Mouse (Mus musculus): ENCODE data around the gene Coq10a. TPM values are rescaled to one million over a fixed set of nuclear protein-coding genes. Genes with fewer than 3 reads are reported as not detected.

Coq10a gene
- polyA plus RNA-seq, 1 experiment, result 22.9 TPM

- WGBS, result 73% methylated on average over 5 of the region's 5 CpGs
- H3K4me3 ChIP-seq (replicated peaks; ENCODE audit: control insufficient read depth, low read depth, low read length), result no peak overlapping the region
- peaks cover 1% of the 10 kb centered on the region; the same call in 1 of the 2 replicates for H3K4me1 ChIP-seq (ENCODE audit: control insufficient read depth, insufficient read depth, low read length)
- no peak overlapping the region for H3K27ac ChIP-seq (ENCODE audit: control insufficient read depth, insufficient read depth, low read depth, low read length, poor library complexity)
- TF ChIP-seq CTCF (IDR thresholded peaks at IDR 0.05; ENCODE audit: control insufficient read depth, insufficient read depth, low read length) (no peak), POLR2A (IDR thresholded peaks at IDR 0.05; ENCODE audit: borderline replicate concordance, control insufficient read depth, low read depth, low read length) (no peak)
These were observed 11.8 kb upstream of the Coq10a start for GRCm38 (mm10) chr10:128380565-128380964.

- peaks cover 1% of the 10 kb centered on the region; the same call in 1 of the 2 replicates for H3K4me1 ChIP-seq (ENCODE audit: control insufficient read depth, insufficient read depth, low read length)
- H3K4me3 ChIP-seq (replicated peaks; ENCODE audit: control insufficient read depth, low read depth, low read length), result no peak overlapping the region
- TF ChIP-seq CTCF (IDR thresholded peaks at IDR 0.05; ENCODE audit: control insufficient read depth, insufficient read depth, low read length), result no peak
- TF ChIP-seq POLR2A (IDR thresholded peaks at IDR 0.05; ENCODE audit: borderline replicate concordance, control insufficient read depth, low read depth, low read length), result no peak
- 85% methylated on average over 7 of the region's 7 CpGs for WGBS
- H3K27ac ChIP-seq (ENCODE audit: control insufficient read depth, insufficient read depth, low read depth, low read length, poor library complexity), result no peak overlapping the region
These were observed 10.5 kb upstream of the Coq10a start for GRCm38 (mm10) chr10:128379260-128379659.

- Histone ChIP-seq H3K4me1 (ENCODE audit: control insufficient read depth, insufficient read depth, low read length) (peaks cover 1% of the 10 kb centered on the region; the same call in 1 of the 2 replicates), H3K27ac (ENCODE audit: control insufficient read depth, insufficient read depth, low read depth, low read length, poor library complexity) (no peak overlapping the region), H3K4me3 (replicated peaks; ENCODE audit: control insufficient read depth, low read depth, low read length) (no peak overlapping the region)
- TF ChIP-seq CTCF (IDR thresholded peaks at IDR 0.05; ENCODE audit: control insufficient read depth, insufficient read depth, low read length), result no peak
- TF ChIP-seq POLR2A (IDR thresholded peaks at IDR 0.05; ENCODE audit: borderline replicate concordance, control insufficient read depth, low read depth, low read length), result no peak
- WGBS, result 71% methylated on average over 3 of the region's 3 CpGs
These were observed 9.7 kb upstream of the Coq10a start for GRCm38 (mm10) chr10:128378462-128378861.

GRCm38 (mm10) chr10:128377940-128378448 is 9.2 kb upstream of the Coq10a start:
- no peak overlapping the region for H3K4me3 ChIP-seq (replicated peaks; ENCODE audit: control insufficient read depth, low read depth, low read length)
- H3K4me1 ChIP-seq (ENCODE audit: control insufficient read depth, insufficient read depth, low read length), result peaks cover 1% of the 10 kb centered on the region; the same call in 1 of the 2 replicates
- WGBS, result 72% methylated on average over 14 of the region's 14 CpGs
- no peak overlapping the region for H3K27ac ChIP-seq (ENCODE audit: control insufficient read depth, insufficient read depth, low read depth, low read length, poor library complexity)
- TF ChIP-seq POLR2A (IDR thresholded peaks at IDR 0.05; ENCODE audit: borderline replicate concordance, control insufficient read depth, low read depth, low read length) (no peak), CTCF (IDR thresholded peaks at IDR 0.05; ENCODE audit: control insufficient read depth, insufficient read depth, low read length) (no peak)

GRCm38 (mm10) chr10:128377222-128377939 is 8.6 kb upstream of the Coq10a start:
- TF ChIP-seq CTCF (IDR thresholded peaks at IDR 0.05; ENCODE audit: control insufficient read depth, insufficient read depth, low read length) (no peak), POLR2A (IDR thresholded peaks at IDR 0.05; ENCODE audit: borderline replicate concordance, control insufficient read depth, low read depth, low read length) (0 out of 2 replicates have a peak, but pooled peaks have one; percentile 37)
- H3K27ac ChIP-seq (ENCODE audit: control insufficient read depth, insufficient read depth, low read depth, low read length, poor library complexity), result peak overlapping the region; percentile 98
- peak overlapping the region; percentile 84 for H3K4me3 ChIP-seq (replicated peaks; ENCODE audit: control insufficient read depth, low read depth, low read length)
- under 1% methylated on average over 47 of the region's 47 CpGs for WGBS
- H3K4me1 ChIP-seq (ENCODE audit: control insufficient read depth, insufficient read depth, low read length), result peaks cover 1% of the 10 kb centered on the region; the same call in 1 of the 2 replicates

GRCm38 (mm10) chr10:128376455-128377211 is 7.8 kb upstream of the Coq10a start, which contains the start of gene Ankrd52:
TSS of gene Ankrd52 (plus strand) at chr10:128377115.
- Histone ChIP-seq H3K4me1 (ENCODE audit: control insufficient read depth, insufficient read depth, low read length) (peaks cover 1% of the 10 kb centered on the region; the same call in 1 of the 2 replicates), H3K27ac (ENCODE audit: control insufficient read depth, insufficient read depth, low read depth, low read length, poor library complexity) (peak within 1 kb of the TSS; percentile 98), H3K4me3 (replicated peaks; ENCODE audit: control insufficient read depth, low read depth, low read length) (peak within 1 kb of the TSS; percentile 84)
- TF ChIP-seq POLR2A (IDR thresholded peaks at IDR 0.05; ENCODE audit: borderline replicate concordance, control insufficient read depth, low read depth, low read length), result peak; percentile 60; the same call in 1 of the 2 replicates
- TF ChIP-seq CTCF (IDR thresholded peaks at IDR 0.05; ENCODE audit: control insufficient read depth, insufficient read depth, low read length), result peak; percentile 61
- WGBS, result 1% methylated on average over 72 of the region's 73 CpGs

GRCm38 (mm10) chr10:128376099-128376454 is 7.3 kb upstream of the Coq10a start:
- WGBS, result 57% methylated on average over 4 of the region's 4 CpGs
- no peak for TF ChIP-seq CTCF (IDR thresholded peaks at IDR 0.05; ENCODE audit: control insufficient read depth, insufficient read depth, low read length)
- TF ChIP-seq POLR2A (IDR thresholded peaks at IDR 0.05; ENCODE audit: borderline replicate concordance, control insufficient read depth, low read depth, low read length), result no peak
- H3K4me3 ChIP-seq (replicated peaks; ENCODE audit: control insufficient read depth, low read depth, low read length), result peak overlapping the region; percentile 73
- peaks cover 1% of the 10 kb centered on the region; the same call in 1 of the 2 replicates for H3K4me1 ChIP-seq (ENCODE audit: control insufficient read depth, insufficient read depth, low read length)
- peak overlapping the region; percentile 98; the same call in 1 of the 2 replicates for H3K27ac ChIP-seq (ENCODE audit: control insufficient read depth, insufficient read depth, low read depth, low read length, poor library complexity)

GRCm38 (mm10) chr10:128374393-128374792 is 5.6 kb upstream of the Coq10a start:
- H3K4me3 ChIP-seq (replicated peaks; ENCODE audit: control insufficient read depth, low read depth, low read length), result no peak overlapping the region
- no peak for TF ChIP-seq POLR2A (IDR thresholded peaks at IDR 0.05; ENCODE audit: borderline replicate concordance, control insufficient read depth, low read depth, low read length)
- peak; percentile 48 for TF ChIP-seq CTCF (IDR thresholded peaks at IDR 0.05; ENCODE audit: control insufficient read depth, insufficient read depth, low read length)
- 92% methylated on average over 6 of the region's 6 CpGs for WGBS
- H3K27ac ChIP-seq (ENCODE audit: control insufficient read depth, insufficient read depth, low read depth, low read length, poor library complexity), result no peak overlapping the region
- peaks cover 1% of the 10 kb centered on the region; the same call in 1 of the 2 replicates for H3K4me1 ChIP-seq (ENCODE audit: control insufficient read depth, insufficient read depth, low read length)
